Mouse (Mus musculus): Measurements from ENCODE around the gene Il1rl1. TPM values are rescaled to one million over a fixed set of nuclear protein-coding genes. Genes with fewer than 3 reads are reported as not detected.

Il1rl1 gene
- total and polyA plus RNA-seq, 3 experiments = 10.2 to 231 (median 196) TPM

DNA sequence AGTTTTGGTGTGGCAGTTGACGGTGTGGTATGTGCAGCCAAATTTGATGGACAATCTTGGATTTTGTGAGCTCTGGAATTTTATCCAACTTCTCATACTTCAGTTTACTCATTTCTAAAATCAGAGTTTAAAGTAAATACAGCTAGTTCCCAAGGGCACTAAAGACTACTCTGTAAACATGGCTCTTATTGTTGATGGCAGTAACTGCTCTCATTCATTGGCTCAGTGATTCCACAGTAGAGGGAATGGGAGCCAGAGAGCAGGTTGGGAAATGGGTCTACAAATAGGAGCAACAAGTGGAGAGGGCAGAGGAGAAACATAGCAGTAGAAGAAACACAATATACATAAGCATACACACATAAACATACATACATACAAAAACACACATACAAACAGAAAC is 70.3 kb downstream of the Il1rl1 start:
- Histone ChIP-seq H3K4me3 (ENCODE audit: low read depth, low read length) (no peak overlapping the region), H3K4me1 (ENCODE audit: insufficient read depth, low read depth, low read length) (0 out of 2 replicates have a peak, but pooled peaks cover 3% of the 10 kb centered on the region), H3K9me3 (replicated peaks) (no peaks in the 10 kb centered on the region), H3K36me3 (replicated peaks) (no peaks in the 10 kb centered on the region), H3K27me3 (ENCODE audit: insufficient read depth, low read length) (peaks cover 28% of the 10 kb centered on the region)
- no peak for ATAC-seq (ENCODE audit: extremely low read depth, insufficient number of reproducible peaks, low FRiP score, poor library complexity, severe bottlenecking)
- DNase-seq (ENCODE audit: low spot score) = no peak
- no peak for TF ChIP-seq GATA1 (IDR thresholded peaks at IDR 0.05; ENCODE audit: borderline replicate concordance, low read length)
- no peak for TF ChIP-seq CTCF (IDR thresholded peaks at IDR 0.05; ENCODE audit: low read depth, low read length)
- no peak for TF ChIP-seq TAL1 (conservative IDR thresholded peaks at IDR 0.05; ENCODE audit: low read depth, low read length)
- TF ChIP-seq POLR2AphosphoS5 (IDR thresholded peaks at IDR 0.05; ENCODE audit: insufficient replicate concordance, low read depth, low read length) = no peak
- TF ChIP-seq GATA2 (IDR thresholded peaks at IDR 0.05; ENCODE audit: borderline replicate concordance, low read depth, low read length) = no peak

DNA sequence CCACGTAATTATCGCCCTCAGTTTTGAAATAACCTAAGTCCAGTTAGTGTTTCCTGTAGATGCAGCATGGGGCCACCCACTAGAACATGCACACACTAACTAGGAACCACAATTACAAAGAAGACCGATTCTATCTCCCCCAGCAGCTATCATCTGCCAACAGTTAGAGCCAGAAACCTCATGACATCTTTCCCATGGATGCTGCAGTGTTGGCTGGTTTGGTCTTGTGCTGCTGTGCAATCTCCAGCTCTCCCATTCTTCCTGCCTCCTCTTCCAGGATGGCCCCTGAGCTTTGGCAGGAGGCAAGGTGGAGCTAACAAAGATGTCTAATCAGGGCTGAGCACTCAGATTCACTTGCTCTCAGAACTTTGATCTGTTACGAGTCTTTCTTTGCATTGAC is 71.8 kb downstream of the Il1rl1 start:
- peaks cover 26% of the 10 kb centered on the region for H3K27me3 ChIP-seq (ENCODE audit: insufficient read depth, low read length)
- no peaks in the 10 kb centered on the region for H3K36me3 ChIP-seq (replicated peaks)
- TF ChIP-seq CTCF (IDR thresholded peaks at IDR 0.05; ENCODE audit: low read depth, low read length) (no peak), TAL1 (conservative IDR thresholded peaks at IDR 0.05; ENCODE audit: low read depth, low read length) (no peak), GATA2 (IDR thresholded peaks at IDR 0.05; ENCODE audit: borderline replicate concordance, low read depth, low read length) (no peak), GATA1 (IDR thresholded peaks at IDR 0.05; ENCODE audit: borderline replicate concordance, low read length) (no peak), POLR2AphosphoS5 (IDR thresholded peaks at IDR 0.05; ENCODE audit: insufficient replicate concordance, low read depth, low read length) (no peak)
- DNase-seq (ENCODE audit: low spot score) (no peak), ATAC-seq (ENCODE audit: extremely low read depth, insufficient number of reproducible peaks, low FRiP score, poor library complexity, severe bottlenecking) (no peak)
- H3K4me1 ChIP-seq (ENCODE audit: insufficient read depth, low read depth, low read length) = 0 out of 2 replicates have a peak, but pooled peaks cover 3% of the 10 kb centered on the region
- no peaks in the 10 kb centered on the region for H3K9me3 ChIP-seq (replicated peaks)
- no peak overlapping the region for H3K4me3 ChIP-seq (ENCODE audit: low read depth, low read length)

DNA sequence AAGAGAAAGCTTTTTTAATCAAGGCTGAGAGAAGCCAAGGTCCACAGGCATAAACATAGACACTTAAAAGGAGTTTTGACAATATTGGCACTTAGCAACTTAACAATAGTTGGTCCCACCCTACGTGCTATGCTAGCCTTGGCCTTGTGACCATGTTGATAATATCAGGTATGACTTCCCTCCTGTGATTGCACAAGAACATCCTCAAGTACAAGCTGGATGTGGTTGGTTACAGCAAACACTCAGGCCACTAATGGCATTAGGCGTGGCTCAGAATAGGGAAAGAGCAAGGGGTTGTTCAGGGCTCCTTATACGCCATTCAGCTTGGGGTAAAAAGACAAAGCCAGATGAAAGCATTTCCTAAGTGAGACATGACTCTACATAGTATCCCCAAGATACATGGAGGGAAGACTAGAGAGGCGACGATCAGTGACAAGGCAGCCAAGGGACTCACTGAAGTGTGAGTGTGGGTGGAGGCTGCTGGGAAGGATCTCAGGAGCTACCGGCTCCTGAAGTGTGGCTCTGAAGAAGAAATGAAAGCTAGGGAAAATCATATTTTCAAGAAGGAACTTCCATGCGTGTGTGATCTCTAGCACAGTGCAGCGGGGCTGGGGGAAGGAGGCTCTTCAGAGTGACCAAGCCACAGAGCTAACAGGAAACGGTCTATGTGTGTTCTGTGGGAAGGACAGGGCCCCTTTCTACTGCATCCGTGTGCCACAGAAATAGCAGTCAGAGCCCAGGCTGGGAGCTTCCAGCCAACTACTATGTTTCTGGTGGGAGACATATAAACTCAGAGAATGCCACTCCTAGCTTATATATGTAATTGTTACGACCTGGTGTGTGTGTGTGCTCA is 72.4 kb downstream of the Il1rl1 start:
- Histone ChIP-seq H3K27me3 (ENCODE audit: insufficient read depth, low read length) (peaks cover 26% of the 10 kb centered on the region), H3K4me1 (ENCODE audit: insufficient read depth, low read depth, low read length) (0 out of 2 replicates have a peak, but pooled peaks cover 3% of the 10 kb centered on the region), H3K9me3 (replicated peaks) (no peaks in the 10 kb centered on the region), H3K4me3 (ENCODE audit: low read depth, low read length) (no peak overlapping the region), H3K36me3 (replicated peaks) (no peaks in the 10 kb centered on the region)
- TF ChIP-seq GATA2 (IDR thresholded peaks at IDR 0.05; ENCODE audit: borderline replicate concordance, low read depth, low read length) = no peak
- no peak for TF ChIP-seq TAL1 (conservative IDR thresholded peaks at IDR 0.05; ENCODE audit: low read depth, low read length)
- no peak for TF ChIP-seq POLR2AphosphoS5 (IDR thresholded peaks at IDR 0.05; ENCODE audit: insufficient replicate concordance, low read depth, low read length)
- TF ChIP-seq GATA1 (IDR thresholded peaks at IDR 0.05; ENCODE audit: borderline replicate concordance, low read length) = no peak
- TF ChIP-seq CTCF (IDR thresholded peaks at IDR 0.05; ENCODE audit: low read depth, low read length) = no peak
- no peak for DNase-seq (ENCODE audit: low spot score)
- ATAC-seq (ENCODE audit: extremely low read depth, insufficient number of reproducible peaks, low FRiP score, poor library complexity, severe bottlenecking) = peak; percentile 22; the same call in 1 of the 2 replicates

DNA sequence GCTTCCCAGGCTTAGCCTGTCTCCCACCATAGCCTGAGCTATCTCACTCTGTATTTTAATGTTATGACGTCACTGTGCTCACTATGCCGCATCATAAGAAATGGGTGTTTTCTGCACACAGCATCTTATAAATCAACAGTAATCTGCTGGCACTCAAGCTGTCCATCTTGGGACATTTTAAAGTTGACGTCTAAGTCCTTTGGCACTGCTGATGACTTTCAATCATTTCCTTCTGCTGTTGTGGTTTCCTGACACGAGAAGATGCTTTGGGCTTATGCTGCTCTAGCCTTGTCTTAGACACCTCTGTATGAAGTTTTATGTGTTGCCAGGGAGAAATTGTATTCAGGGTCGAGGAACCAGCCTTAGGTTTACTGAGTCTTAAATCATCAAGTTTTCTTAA is 75.2 kb downstream of the Il1rl1 start:
- Histone ChIP-seq H3K36me3 (replicated peaks) (no peaks in the 10 kb centered on the region), H3K9me3 (replicated peaks) (no peaks in the 10 kb centered on the region), H3K27me3 (ENCODE audit: insufficient read depth, low read length) (peaks cover 12% of the 10 kb centered on the region; the same call in 1 of the 2 replicates), H3K4me3 (ENCODE audit: low read depth, low read length) (no peak overlapping the region), H3K4me1 (ENCODE audit: insufficient read depth, low read depth, low read length) (no peaks in the 10 kb centered on the region)
- no peak for DNase-seq (ENCODE audit: low spot score)
- no peak for ATAC-seq (ENCODE audit: extremely low read depth, insufficient number of reproducible peaks, low FRiP score, poor library complexity, severe bottlenecking)
- TF ChIP-seq GATA1 (IDR thresholded peaks at IDR 0.05; ENCODE audit: borderline replicate concordance, low read length) = no peak
- TF ChIP-seq TAL1 (conservative IDR thresholded peaks at IDR 0.05; ENCODE audit: low read depth, low read length) = no peak
- no peak for TF ChIP-seq POLR2AphosphoS5 (IDR thresholded peaks at IDR 0.05; ENCODE audit: insufficient replicate concordance, low read depth, low read length)
- TF ChIP-seq CTCF (IDR thresholded peaks at IDR 0.05; ENCODE audit: low read depth, low read length) = no peak
- no peak for TF ChIP-seq GATA2 (IDR thresholded peaks at IDR 0.05; ENCODE audit: borderline replicate concordance, low read depth, low read length)

Other genes starting within 250 kb of the Il1rl1 start
- gene Il1r1, start 204.5 kb upstream of the Il1rl1 start, total RNA-seq (2014; fragmentation: Nextera tagmentation) = not detected in 2 replicates
- gene Il1r1, start 204.5 kb upstream of the Il1rl1 start, total RNA-seq (2017) = 0.12 and 0.22 TPM in 2 replicates
- gene Il1r1, start 204.5 kb upstream of the Il1rl1 start, polyA plus RNA-seq (2012) = not detected in 2 replicates
- gene Il1rl2, start 105.0 kb upstream of the Il1rl1 start, total RNA-seq (2014; fragmentation: Nextera tagmentation) = 0.83 and 1.2 TPM in 2 replicates
- gene Il1rl2, start 105.0 kb upstream of the Il1rl1 start, total RNA-seq (2017) = 0.12 and 0.33 TPM in 2 replicates
- gene Il1rl2, start 105.0 kb upstream of the Il1rl1 start, polyA plus RNA-seq (2012) = 0.02 TPM in 1 of 2 replicates, not detected in the other
- 0.45 TPM in 1 of 2 replicates, not detected in the other for gene Il18r1, start 36.0 kb downstream of the Il1rl1 start, total RNA-seq (2014; fragmentation: Nextera tagmentation)
- 0.58 and 0.76 TPM in 2 replicates for gene Il18r1, start 36.0 kb downstream of the Il1rl1 start, total RNA-seq (2017)
- not detected in 2 replicates for gene Il18r1, start 36.0 kb downstream of the Il1rl1 start, polyA plus RNA-seq (2012)
- gene Il18rap, start 85.8 kb downstream of the Il1rl1 start, total RNA-seq (2014; fragmentation: Nextera tagmentation) = 0.68 TPM in 1 of 2 replicates, not detected in the other
- gene Il18rap, start 85.8 kb downstream of the Il1rl1 start, total RNA-seq (2017) = 1.4 and 1.6 TPM in 2 replicates
- gene Il18rap, start 85.8 kb downstream of the Il1rl1 start, polyA plus RNA-seq (2012) = not detected in 2 replicates
- not detected in 2 replicates for gene Slc9a4, start 150.5 kb downstream of the Il1rl1 start, total RNA-seq (2014; fragmentation: Nextera tagmentation)
- gene Slc9a4, start 150.5 kb downstream of the Il1rl1 start, total RNA-seq (2017) = 0.17 TPM in 1 of 2 replicates, not detected in the other
- not detected in 2 replicates for gene Slc9a4, start 150.5 kb downstream of the Il1rl1 start, polyA plus RNA-seq (2012)